In genomic region chr10:96617951-96618575, GRCm38 (mm10) we compare ENCODE assay signal across 8 mouse cellular contexts. TPM values are rescaled to one million over a fixed set of nuclear protein-coding genes. Genes with fewer than 3 reads are reported as not detected.
A peak's percentile ranks its signal among the peaks of the same experiment; 100 is the strongest.
DNase-seq lines count a peak whose midpoint lies in the region; ATAC-seq lines count a peak whose summit lies in the region.

No protein-coding gene starts in this region.

- DNase-seq in adipocyte (ENCODE audit: low spot score) = peak; percentile 78
- peak; percentile 84 for DNase-seq in embryo, embryonic 10 days (ENCODE audit: low spot score)
- DNase-seq in gastrocnemius, postnatal 10 days = peak; percentile 55
- peak; percentile 83 for DNase-seq in induced T-regulatory cell, adult 2 months (ENCODE audit: low read depth)
- peak; percentile 40 to 53 for DNase-seq in left cerebral cortex, adult 8-10 months (ENCODE audit: low spot score in 2 of 2)
- peak; percentile 71 to 79 for DNase-seq in right cerebral cortex, postnatal 10 days (ENCODE audit: low spot score in 2 of 2)
- peak; percentile 71 for DNase-seq in urinary bladder, postnatal 14 days (ENCODE audit: low spot score)

- ATAC-seq in megakaryocyte, adult 5-6 weeks (ENCODE audit: poor library complexity, severe bottlenecking) = peak; percentile 19

RNA-seq across cellular contexts. Expression of gene Btg1, which starts 1.3 kb away (rescaled TPM):
- 10 to 100 TPM; 39.6 to 45.7 TPM for total RNA-seq in gastrocnemius, postnatal 10 days (2021)
- total RNA-seq in left cerebral cortex, adult 8-10 months (2022) = 10 to 100 TPM; 34.1 to 39.4 (median 35.2) TPM
- total RNA-seq in megakaryocyte, adult 5-6 weeks (2015) = 146 and 153 TPM in 2 replicates
- 157 and 197 TPM in 2 replicates for total RNA-seq in megakaryocyte, adult 5-6 weeks (2017)

Comparison
In these comparisons a context has a peak if more than half of its experiments do, and no peak if none do; other contexts are left out.
1. Peak in every context shown above with its lines: DNase-seq and ATAC-seq.